In genomic region chr10:92163071-92163504, GRCm38 (mm10) we compare ENCODE assay signal across 8 mouse cellular contexts.
DNase-seq lines count a peak whose midpoint lies in the region; ATAC-seq and TF ChIP-seq lines count a peak whose summit lies in the region.
"Had no signal": no experiment of that assay in that cellular context is flagged by ENCODE, and none has a peak within 500 bp of the region (broad histone marks: within the 10 kb centered on the region; RNA-seq: fewer than 3 reads in every experiment).

No protein-coding gene starts in this region.

- H3K9ac ChIP-seq in embryonic facial prominence, embryonic 15.5 days = no peak overlapping the region
- no peak overlapping the region for H3K9ac ChIP-seq in stomach, embryonic 14.5 days (replicated peaks; ENCODE audit: low read depth, low read length)

- WGBS in embryonic facial prominence, embryonic 15.5 days = 6% methylated on average over 7 of the region's 7 CpGs
- WGBS in limb, embryonic 10.5 days = 7% methylated on average over 7 of the region's 7 CpGs
- WGBS in stomach, embryonic 14.5 days = 6% methylated on average over 7 of the region's 7 CpGs

- peak overlapping the region; percentile 81 for H3K27ac ChIP-seq in left cerebral cortex, adult 2 months
- no peak overlapping the region for H3K27ac ChIP-seq in embryonic facial prominence, embryonic 15.5 days (replicated peaks)
- H3K27ac ChIP-seq in limb, embryonic 10.5 days = no peak overlapping the region
- H3K27ac ChIP-seq in stomach, embryonic 14.5 days (ENCODE audit: low read length) = no peak overlapping the region

- DNase-seq in left cerebral cortex, adult 2 months (ENCODE audit: extremely low spot score in 1 of 2, low spot score in 2 of 2) = no peak
- DNase-seq in left cerebral cortex, postnatal 10 days (ENCODE audit: extremely low spot score in 1 of 2, low spot score in 2 of 2) = no peak
- DNase-seq in limb, embryonic 10.5 days (ENCODE audit: low spot score) = no peak
- no peak for DNase-seq in gastrocnemius, postnatal 36 days
- DNase-seq in c-Kit-positive CD71-positive TER-119-positive erythroid progenitor cells, embryonic 14.5 days (ENCODE audit: low spot score) = no peak

- H3K27me3 ChIP-seq in embryonic facial prominence, embryonic 15.5 days = peaks cover 19% of the 10 kb centered on the region
- peaks cover 39% of the 10 kb centered on the region for H3K27me3 ChIP-seq in limb, embryonic 10.5 days (ENCODE audit: low read depth, poor library complexity, severe bottlenecking)
- H3K27me3 ChIP-seq in stomach, embryonic 14.5 days (ENCODE audit: control insufficient read depth, insufficient read depth, low read length) = no peaks in the 10 kb centered on the region

- no peaks in the 10 kb centered on the region for H3K9me3 ChIP-seq in embryonic facial prominence, embryonic 15.5 days (replicated peaks)
- no peaks in the 10 kb centered on the region for H3K9me3 ChIP-seq in limb, embryonic 10.5 days (replicated peaks)
- H3K9me3 ChIP-seq in stomach, embryonic 14.5 days (ENCODE audit: control insufficient read depth, low read depth, low read length) = no peaks in the 10 kb centered on the region

- no peak for TF ChIP-seq CTCF in left cerebral cortex, adult 2 months (IDR thresholded peaks at IDR 0.05)

- peaks cover 10% of the 10 kb centered on the region; the same call in 1 of the 2 replicates for H3K4me1 ChIP-seq in embryonic facial prominence, embryonic 15.5 days
- peaks cover 14% of the 10 kb centered on the region for H3K4me1 ChIP-seq in limb, embryonic 10.5 days
- H3K4me1 ChIP-seq in stomach, embryonic 14.5 days (ENCODE audit: control insufficient read depth, insufficient read depth, low read length) = no peaks in the 10 kb centered on the region

- intact Hi-C loops in left cerebral cortex, adult 2 months (cut with DNase I) = loop anchor here (10.0 kb wide), 1 partner anchor 428 kb away; no protein-coding TSS in a partner anchor
- intact Hi-C loops in left cerebral cortex, postnatal 10 days (cut with DNase I) = no loop called here
- intact Hi-C loops in gastrocnemius, postnatal 36 days (cut with DNase I) = no loop called here

- peak overlapping the region; percentile 74 for H3K4me2 ChIP-seq in embryonic facial prominence, embryonic 15.5 days (replicated peaks)
- peak overlapping the region; percentile 74 for H3K4me2 ChIP-seq in stomach, embryonic 14.5 days (replicated peaks; ENCODE audit: low read depth, low read length)

- ATAC-seq in embryonic facial prominence, embryonic 15.5 days (ENCODE audit: insufficient number of reproducible peaks, low FRiP score, low TSS enrichment, low read depth) = no peak
- no peak for ATAC-seq in stomach, embryonic 14.5 days (ENCODE audit: insufficient number of reproducible peaks, insufficient read depth, low FRiP score, low read depth)

- H3K36me3 ChIP-seq in embryonic facial prominence, embryonic 15.5 days = no peaks in the 10 kb centered on the region
- no peaks in the 10 kb centered on the region for H3K36me3 ChIP-seq in limb, embryonic 10.5 days
- no peaks in the 10 kb centered on the region for H3K36me3 ChIP-seq in stomach, embryonic 14.5 days (ENCODE audit: control insufficient read depth, insufficient read depth, low read length)

- H3K4me3 ChIP-seq in left cerebral cortex, adult 2 months = peak overlapping the region; percentile 50
- H3K4me3 ChIP-seq in embryonic facial prominence, embryonic 15.5 days (replicated peaks) = peak overlapping the region; percentile 40
- peak overlapping the region; percentile 52 for H3K4me3 ChIP-seq in limb, embryonic 10.5 days
- H3K4me3 ChIP-seq in stomach, embryonic 14.5 days (ENCODE audit: low read depth, low read length) = peak overlapping the region; percentile 36; the same call in 1 of the 2 replicates
- H3K4me3 ChIP-seq: erythroblast, embryonic 14.5 days had no signal
